ENCODE assay signal across 10 mouse cellular contexts in genomic region chr6:134157533-134158115, GRCm38 (mm10).
A peak's percentile ranks its signal among the peaks of the same experiment; 100 is the strongest.
DNase-seq lines count a peak whose midpoint lies in the region; ATAC-seq and TF ChIP-seq lines count a peak whose summit lies in the region.
"Had no signal": no experiment of that assay in that cellular context is flagged by ENCODE, and none has a peak within 500 bp of the region (broad histone marks: within the 10 kb centered on the region; RNA-seq: fewer than 3 reads in every experiment).

No protein-coding gene starts in this region.

- H3K27ac ChIP-seq in layer of hippocampus, adult 2 months: peak overlapping the region; percentile 47; the same call in 1 of the 2 replicates
- H3K27ac ChIP-seq in hindbrain, embryonic 12.5 days: peak overlapping the region; percentile 37; the same call in 1 of the 2 replicates
- peak overlapping the region; percentile 31; the same call in 1 of the 2 replicates for H3K27ac ChIP-seq in midbrain, embryonic 16.5 days (ENCODE audit: low read length)
- H3K27ac ChIP-seq: liver, embryonic 12.5 days had no signal

- no peaks in the 10 kb centered on the region for H3K27me3 ChIP-seq in hindbrain, embryonic 12.5 days
- H3K27me3 ChIP-seq in midbrain, embryonic 16.5 days (ENCODE audit: control insufficient read depth, insufficient read depth, low read depth, low read length): no peaks in the 10 kb centered on the region
- H3K27me3 ChIP-seq: liver, embryonic 12.5 days had no signal

- no peak for TF ChIP-seq CTCF in layer of hippocampus, adult 2 months (conservative IDR thresholded peaks at IDR 0.05)

- no peak overlapping the region for H3K9ac ChIP-seq in hindbrain, embryonic 12.5 days
- no peak overlapping the region for H3K9ac ChIP-seq in midbrain, embryonic 16.5 days (ENCODE audit: low read depth, low read length)
- H3K9ac ChIP-seq: liver, embryonic 12.5 days had no signal

- H3K4me3 ChIP-seq in layer of hippocampus, adult 2 months: no peak overlapping the region
- H3K4me3 ChIP-seq in hindbrain, embryonic 12.5 days: no peak overlapping the region
- H3K4me3 ChIP-seq in midbrain, embryonic 16.5 days (ENCODE audit: low read depth, low read length): no peak overlapping the region
- H3K4me3 ChIP-seq: liver, embryonic 12.5 days; myocyte had no signal

- no peak for DNase-seq in layer of hippocampus, adult 2 months (ENCODE audit: low spot score in 2 of 2)
- DNase-seq in layer of hippocampus, adult 8-10 months (ENCODE audit: low spot score in 2 of 2): no peak
- peak; percentile 48 for DNase-seq in embryo, embryonic 11 days
- no peak for DNase-seq in cerebellum, postnatal 14 days
- DNase-seq in lung, postnatal 10 days: no peak
- DNase-seq in layer of hippocampus, postnatal 10 days (ENCODE audit: low spot score in 2 of 2): no peak

- peak; percentile 80 for ATAC-seq in hindbrain, embryonic 12.5 days (ENCODE audit: low FRiP score)
- peak; percentile 89 for ATAC-seq in midbrain, embryonic 16.5 days

- H3K9me3 ChIP-seq in hindbrain, embryonic 12.5 days (replicated peaks): no peaks in the 10 kb centered on the region
- no peaks in the 10 kb centered on the region for H3K9me3 ChIP-seq in midbrain, embryonic 16.5 days (replicated peaks; ENCODE audit: control insufficient read depth, low read length, poor library complexity, severe bottlenecking)
- H3K9me3 ChIP-seq: liver, embryonic 12.5 days had no signal

- H3K36me3 ChIP-seq in hindbrain, embryonic 12.5 days: no peaks in the 10 kb centered on the region; the same call in 1 of the 2 replicates
- H3K36me3 ChIP-seq in midbrain, embryonic 16.5 days (ENCODE audit: control insufficient read depth, insufficient read depth, low read length): no peaks in the 10 kb centered on the region

- H3K4me2 ChIP-seq in hindbrain, embryonic 12.5 days (replicated peaks): no peak overlapping the region
- peak overlapping the region; percentile 13; the same call in 1 of the 2 replicates for H3K4me2 ChIP-seq in midbrain, embryonic 16.5 days (ENCODE audit: low read length)
- H3K4me2 ChIP-seq: liver, embryonic 12.5 days had no signal

- peaks cover 35% of the 10 kb centered on the region for H3K4me1 ChIP-seq in hindbrain, embryonic 12.5 days
- H3K4me1 ChIP-seq in midbrain, embryonic 16.5 days (ENCODE audit: control insufficient read depth, insufficient read depth, low read length): peaks cover 23% of the 10 kb centered on the region

- WGBS in hindbrain, embryonic 12.5 days: 41% methylated on average over 6 of the region's 6 CpGs
- WGBS in midbrain, embryonic 16.5 days: 15% methylated on average over 6 of the region's 6 CpGs
